Mouse (Mus musculus): ENCODE data around the gene B3galt1. TPM values are rescaled to one million over a fixed set of nuclear protein-coding genes. Genes with fewer than 3 reads are reported as not detected.

B3galt1 gene
- total and polyA plus RNA-seq, 3 experiments, result not detected

DNA sequence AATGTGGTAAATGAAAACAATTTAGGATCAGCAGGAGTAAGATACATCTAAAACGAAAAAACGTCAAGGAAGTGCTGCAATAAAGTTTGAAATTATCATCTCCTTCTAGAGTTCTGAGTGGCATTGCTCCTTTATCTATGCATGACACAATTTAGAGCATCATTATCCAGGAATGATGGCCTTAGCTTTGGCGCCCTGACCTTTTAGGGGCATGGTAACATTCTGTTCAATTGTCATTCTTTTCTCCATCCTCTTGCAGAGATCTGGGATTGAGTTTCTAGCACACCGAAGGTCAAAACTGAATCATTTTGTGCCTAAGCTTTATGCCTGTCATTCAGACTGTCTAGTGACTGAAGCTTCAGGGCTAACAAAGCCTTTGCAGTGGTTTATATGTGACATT, 231.9 kb downstream of the B3galt1 start:
- H3K9me3 ChIP-seq (replicated peaks; ENCODE audit: insufficient read depth, low read length), result no peaks in the 10 kb centered on the region; the same call in 1 of the 2 replicates
- H3K4me1 ChIP-seq (ENCODE audit: control insufficient read depth in 1 of 2, insufficient read depth in 2 of 2, low read length in 2 of 2), result no peaks in the 10 kb centered on the region
- H3K4me3 ChIP-seq (ENCODE audit: control insufficient read depth in 1 of 2, insufficient read depth in 1 of 2, low read depth in 2 of 2, low read length in 2 of 2), result no peak overlapping the region
- H3K27me3 ChIP-seq (ENCODE audit: control insufficient read depth in 1 of 2, insufficient read depth in 2 of 2, low read length in 2 of 2), result no peaks in the 10 kb centered on the region
- no peaks in the 10 kb centered on the region for H3K36me3 ChIP-seq (ENCODE audit: control insufficient read depth in 1 of 2, insufficient read depth in 2 of 2, low read length in 2 of 2)
- H3K9ac ChIP-seq (ENCODE audit: control insufficient read depth, low read depth, low read length, poor library complexity, severe bottlenecking), result no peak overlapping the region
- DNase-seq (ENCODE audit: low read depth, low spot score), result no peak
- TF ChIP-seq NELFE (IDR thresholded peaks at IDR 0.05; ENCODE audit: low read depth, low read length) (no peak), ELF1 (IDR thresholded peaks at IDR 0.05; ENCODE audit: low read depth, low read length) (no peak), EP300 (IDR thresholded peaks at IDR 0.05; ENCODE audit: low read depth in 1 of 2, low read length in 2 of 2) (no peak), TCF12 (IDR thresholded peaks at IDR 0.05; ENCODE audit: low read depth, low read length) (no peak), POLR2AphosphoS2 (IDR thresholded peaks at IDR 0.05; ENCODE audit: low read length) (no peak), MAFK (IDR thresholded peaks at IDR 0.05; ENCODE audit: borderline replicate concordance, low read depth, low read length) (no peak), KAT2A (conservative IDR thresholded peaks at IDR 0.05; ENCODE audit: low read depth, low read length) (no peak), UBTF (IDR thresholded peaks at IDR 0.05; ENCODE audit: borderline replicate concordance, insufficient read depth, low read depth, low read length) (no peak), MXI1 (IDR thresholded peaks at IDR 0.05; ENCODE audit: low read depth, low read length) (no peak)
- H3K27ac ChIP-seq (ENCODE audit: control insufficient read depth, low read depth, low read length), result no peak overlapping the region
- H3K79me2 ChIP-seq (ENCODE audit: control insufficient read depth, insufficient read depth, low read length, poor library complexity), result no peaks in the 10 kb centered on the region

DNA sequence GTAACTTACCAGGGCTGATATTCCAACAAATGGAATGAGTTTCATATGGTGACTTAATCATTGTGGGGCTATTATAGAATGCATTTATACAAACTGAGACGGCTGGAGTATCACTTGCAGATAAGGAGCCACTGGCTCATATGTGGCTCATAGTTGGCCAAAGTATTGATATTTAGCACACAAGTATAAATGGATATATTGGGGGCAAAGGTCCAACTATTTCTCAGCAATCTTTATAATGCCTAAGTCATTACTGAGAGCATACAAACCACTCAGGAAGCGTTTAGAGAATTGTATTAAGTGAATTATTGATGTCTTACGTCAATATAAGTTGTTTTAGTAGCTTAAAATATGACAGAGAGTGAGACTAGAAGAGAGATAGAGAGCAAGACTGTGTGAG, 234.3 kb downstream of the B3galt1 start:
- no peak for DNase-seq (ENCODE audit: low read depth, low spot score)
- Histone ChIP-seq H3K4me1 (ENCODE audit: control insufficient read depth in 1 of 2, insufficient read depth in 2 of 2, low read length in 2 of 2) (no peaks in the 10 kb centered on the region), H3K27me3 (ENCODE audit: control insufficient read depth in 1 of 2, insufficient read depth in 2 of 2, low read length in 2 of 2) (no peaks in the 10 kb centered on the region), H3K9me3 (replicated peaks; ENCODE audit: insufficient read depth, low read length) (no peaks in the 10 kb centered on the region; the same call in 1 of the 2 replicates), H3K36me3 (ENCODE audit: control insufficient read depth in 1 of 2, insufficient read depth in 2 of 2, low read length in 2 of 2) (no peaks in the 10 kb centered on the region), H3K4me3 (ENCODE audit: control insufficient read depth in 1 of 2, insufficient read depth in 1 of 2, low read depth in 2 of 2, low read length in 2 of 2) (no peak overlapping the region), H3K9ac (ENCODE audit: control insufficient read depth, low read depth, low read length, poor library complexity, severe bottlenecking) (no peak overlapping the region), H3K27ac (ENCODE audit: control insufficient read depth, low read depth, low read length) (no peak overlapping the region), H3K79me2 (ENCODE audit: control insufficient read depth, insufficient read depth, low read length, poor library complexity) (no peaks in the 10 kb centered on the region)
- TF ChIP-seq SIN3A (IDR thresholded peaks at IDR 0.05; ENCODE audit: low read length) (no peak), JUND (IDR thresholded peaks at IDR 0.05; ENCODE audit: low read depth, low read length) (no peak), ZNF384 (IDR thresholded peaks at IDR 0.05; ENCODE audit: low read depth, low read length) (no peak), GABPA (IDR thresholded peaks at IDR 0.05; ENCODE audit: low read depth, low read length) (no peak), EP300 (IDR thresholded peaks at IDR 0.05; ENCODE audit: low read depth in 1 of 2, low read length in 2 of 2) (no peak), MEF2A (IDR thresholded peaks at IDR 0.05; ENCODE audit: extremely low read depth, insufficient replicate concordance, low read depth, low read length, poor library complexity, severe bottlenecking) (no peak), POLR2A (IDR thresholded peaks at IDR 0.05; ENCODE audit: control insufficient read depth in 1 of 2, insufficient read depth in 1 of 2, low read depth in 1 of 2, low read length in 2 of 2, poor library complexity in 1 of 2) (no peak), POLR2AphosphoS5 (IDR thresholded peaks at IDR 0.05; ENCODE audit: borderline replicate concordance, low read depth, low read length) (no peak), USF1 (IDR thresholded peaks at IDR 0.05; ENCODE audit: low read depth, low read length) (no peak), MXI1 (IDR thresholded peaks at IDR 0.05; ENCODE audit: low read depth, low read length) (no peak), KAT2A (conservative IDR thresholded peaks at IDR 0.05; ENCODE audit: low read depth, low read length) (no peak), ZC3H11A (IDR thresholded peaks at IDR 0.05; ENCODE audit: low read depth, low read length) (no peak), RAD21 (IDR thresholded peaks at IDR 0.05; ENCODE audit: low read depth, low read length) (no peak), TCF12 (IDR thresholded peaks at IDR 0.05; ENCODE audit: low read depth, low read length) (no peak), NELFE (IDR thresholded peaks at IDR 0.05; ENCODE audit: low read depth, low read length) (no peak), NRF1 (IDR thresholded peaks at IDR 0.05; ENCODE audit: insufficient read depth, low read depth, low read length, poor library complexity, severe bottlenecking) (no peak), UBTF (IDR thresholded peaks at IDR 0.05; ENCODE audit: borderline replicate concordance, insufficient read depth, low read depth, low read length) (no peak)

Measured in MEL (cell line).